10 mouse cellular contexts compared by ENCODE assay signal in genomic region chr5:8421424-8421823, GRCm38 (mm10). TPM values are rescaled to one million over a fixed set of nuclear protein-coding genes. Genes with fewer than 3 reads are reported as not detected.
DNase-seq lines count a peak whose midpoint lies in the region; ATAC-seq and TF ChIP-seq lines count a peak whose summit lies in the region.
"Had no signal": no experiment of that assay in that cellular context is flagged by ENCODE, and none has a peak within 500 bp of the region (broad histone marks: within the 10 kb centered on the region; RNA-seq: fewer than 3 reads in every experiment).

No protein-coding gene starts in this region.

- TF ChIP-seq EP300 in ES-Bruce4 (IDR thresholded peaks at IDR 0.05; ENCODE audit: insufficient read depth, low read depth, low read length), result no peak
- no peak for TF ChIP-seq EP300 in liver, postnatal 0 days (IDR thresholded peaks at IDR 0.05; ENCODE audit: low read depth)

- H3K27ac ChIP-seq in heart, embryonic 10.5 days, result peak overlapping the region; percentile 96; the same call in 1 of the 2 replicates
- H3K27ac ChIP-seq in ES-Bruce4 (ENCODE audit: insufficient read depth, low read length), result no peak overlapping the region
- H3K27ac ChIP-seq in hindbrain, embryonic 12.5 days, result no peak overlapping the region
- H3K27ac ChIP-seq in liver, postnatal 0 days (ENCODE audit: low read depth), result no peak overlapping the region
- H3K27ac ChIP-seq: left cerebral cortex, adult 2 months had no signal

- peak overlapping the region; percentile 91 for H3K4me3 ChIP-seq in heart, embryonic 10.5 days
- peak overlapping the region; percentile 100; the same call in 1 of the 2 replicates for H3K4me3 ChIP-seq in ES-Bruce4 (ENCODE audit: low read depth, low read length)
- H3K4me3 ChIP-seq in hindbrain, embryonic 12.5 days, result peak overlapping the region; percentile 82
- H3K4me3 ChIP-seq in liver, postnatal 0 days (ENCODE audit: low read depth, low read length), result peak overlapping the region; percentile 78

- H3K9ac ChIP-seq in ES-Bruce4 (ENCODE audit: low read depth, poor library complexity, severe bottlenecking), result peak overlapping the region; percentile 99
- H3K9ac ChIP-seq in hindbrain, embryonic 12.5 days, result peak overlapping the region; percentile 84
- peak overlapping the region; percentile 75 for H3K9ac ChIP-seq in liver, postnatal 0 days (replicated peaks)

- ATAC-seq in hindbrain, embryonic 12.5 days (ENCODE audit: low FRiP score), result no peak
- no peak for ATAC-seq in liver, postnatal 0 days
- ATAC-seq in frontal cortex, adult (ENCODE audit: low TSS enrichment), result no peak

- DNase-seq in heart, embryonic 10.5 days (ENCODE audit: low spot score), result no peak
- DNase-seq in heart, postnatal 4 days, result no peak
- DNase-seq in liver, postnatal 0 days, result no peak
- no peak for DNase-seq in layer of hippocampus, postnatal 25 days (ENCODE audit: extremely low spot score in 1 of 2, low spot score in 1 of 2)
- DNase-seq in layer of hippocampus, adult 9-11 months, result no peak
- DNase-seq: right cerebral cortex, postnatal 14 days had no signal

- H3K4me2 ChIP-seq in hindbrain, embryonic 12.5 days (replicated peaks), result peak overlapping the region; percentile 71
- peak overlapping the region; percentile 90 for H3K4me2 ChIP-seq in liver, postnatal 0 days (ENCODE audit: low read depth, low read length)

- WGBS in heart, embryonic 10.5 days, result 24% methylated on average over 3 of the region's 3 CpGs
- 10% methylated on average over 3 of the region's 3 CpGs for WGBS in hindbrain, embryonic 12.5 days
- 10% methylated on average over 3 of the region's 3 CpGs for WGBS in liver, postnatal 0 days (ENCODE audit: insufficient replicate concordance)

- no peaks in the 10 kb centered on the region for H3K4me1 ChIP-seq in heart, embryonic 10.5 days
- peaks cover 1% of the 10 kb centered on the region for H3K4me1 ChIP-seq in ES-Bruce4 (ENCODE audit: control insufficient read depth, insufficient read depth, low read length)
- H3K4me1 ChIP-seq in hindbrain, embryonic 12.5 days, result peaks cover 16% of the 10 kb centered on the region
- H3K4me1 ChIP-seq in liver, postnatal 0 days (ENCODE audit: insufficient read depth), result peaks cover 8% of the 10 kb centered on the region

- H3K27me3 ChIP-seq in heart, embryonic 10.5 days (ENCODE audit: insufficient read depth, poor library complexity, severe bottlenecking), result no peaks in the 10 kb centered on the region
- H3K27me3 ChIP-seq in ES-Bruce4 (ENCODE audit: control insufficient read depth, insufficient read depth, low read length, poor library complexity, severe bottlenecking), result no peaks in the 10 kb centered on the region
- no peaks in the 10 kb centered on the region for H3K27me3 ChIP-seq in hindbrain, embryonic 12.5 days
- no peaks in the 10 kb centered on the region for H3K27me3 ChIP-seq in liver, postnatal 0 days (ENCODE audit: insufficient read depth, low read length)

- peaks cover 40% of the 10 kb centered on the region for H3K36me3 ChIP-seq in heart, embryonic 10.5 days
- H3K36me3 ChIP-seq in ES-Bruce4 (ENCODE audit: control insufficient read depth, insufficient read depth, low read length, poor library complexity, severe bottlenecking), result peaks cover 48% of the 10 kb centered on the region
- H3K36me3 ChIP-seq in hindbrain, embryonic 12.5 days, result peaks cover 10% of the 10 kb centered on the region
- H3K36me3 ChIP-seq in liver, postnatal 0 days (replicated peaks; ENCODE audit: insufficient read depth, low read length), result peaks cover 22% of the 10 kb centered on the region

- no peak for TF ChIP-seq CTCF in ES-Bruce4 (IDR thresholded peaks at IDR 0.05; ENCODE audit: low read depth, low read length)
- no peak for TF ChIP-seq CTCF in liver, postnatal 0 days (IDR thresholded peaks at IDR 0.05; ENCODE audit: low read depth)

- no peak for TF ChIP-seq POLR2A in ES-Bruce4 (IDR thresholded peaks at IDR 0.05; ENCODE audit: insufficient read depth, low read length)

- no peaks in the 10 kb centered on the region for H3K9me3 ChIP-seq in heart, embryonic 10.5 days
- H3K9me3 ChIP-seq in ES-Bruce4 (replicated peaks; ENCODE audit: control insufficient read depth, insufficient read depth, low read length, poor library complexity, severe bottlenecking), result no peaks in the 10 kb centered on the region
- H3K9me3 ChIP-seq in hindbrain, embryonic 12.5 days (replicated peaks), result no peaks in the 10 kb centered on the region
- H3K9me3 ChIP-seq in liver, postnatal 0 days (ENCODE audit: low read length), result no peaks in the 10 kb centered on the region

RNA-seq across cellular contexts. Expression of gene Dbf4, which starts 1.1 kb away (rescaled TPM):
- 39.3 and 48.5 TPM in 2 replicates for polyA plus RNA-seq in heart, embryonic 10.5 days (2016; fragmentation: Nextera tagmentation; extraction: Ambion mirVana)
- total RNA-seq in heart, postnatal 4 days (2021), result 10 to 100 TPM; 23.1 to 26.6 TPM
- 207 and 213 TPM in 2 replicates for polyA plus RNA-seq in ES-Bruce4 (2011; ENCODE audit: insufficient read depth, insufficient read length, low read depth, missing spikeins)
- 39.9 and 41.7 TPM in 2 replicates for polyA plus RNA-seq in hindbrain, embryonic 12.5 days (2016; fragmentation: Nextera tagmentation; extraction: Ambion mirVana)
- polyA plus RNA-seq in liver, postnatal 0 days (2015; fragmentation: Nextera tagmentation; extraction: Ambion mirVana), result 14.0 TPM in 2 replicates
- total RNA-seq in layer of hippocampus, postnatal 25 days (2021), result 1 to 10 TPM; 2.3 to 2.5 TPM

RNA-seq across cellular contexts. Expression of gene Slc25a40, which starts 1.2 kb away (rescaled TPM):
- polyA plus RNA-seq in heart, embryonic 10.5 days (2016; fragmentation: Nextera tagmentation; extraction: Ambion mirVana), result 9.1 and 12.7 TPM in 2 replicates
- 10 to 100 TPM; 10.9 to 13.9 TPM for total RNA-seq in heart, postnatal 4 days (2021)
- 77.4 and 80.5 TPM in 2 replicates for polyA plus RNA-seq in ES-Bruce4 (2011; ENCODE audit: insufficient read depth, insufficient read length, low read depth, missing spikeins)
- polyA plus RNA-seq in hindbrain, embryonic 12.5 days (2016; fragmentation: Nextera tagmentation; extraction: Ambion mirVana), result 9.7 and 10.3 TPM in 2 replicates
- 2.9 and 3.1 TPM in 2 replicates for polyA plus RNA-seq in liver, postnatal 0 days (2015; fragmentation: Nextera tagmentation; extraction: Ambion mirVana)
- total RNA-seq in layer of hippocampus, postnatal 25 days (2021), result 10 to 100 TPM; 12.4 to 13.0 TPM

RNA-seq across cellular contexts. Expression of gene Adam22, which starts 53.5 kb away (rescaled TPM):
- 4.7 TPM in 2 replicates for polyA plus RNA-seq in heart, embryonic 10.5 days (2016; fragmentation: Nextera tagmentation; extraction: Ambion mirVana)
- 1 to 10 TPM; 8.1 to 8.3 TPM for total RNA-seq in heart, postnatal 4 days (2021)
- polyA plus RNA-seq in ES-Bruce4 (2011; ENCODE audit: insufficient read depth, insufficient read length, low read depth, missing spikeins), result 5.6 and 7.7 TPM in 2 replicates
- polyA plus RNA-seq in hindbrain, embryonic 12.5 days (2016; fragmentation: Nextera tagmentation; extraction: Ambion mirVana), result 26.6 and 29.3 TPM in 2 replicates
- 0.15 and 0.33 TPM in 2 replicates for polyA plus RNA-seq in liver, postnatal 0 days (2015; fragmentation: Nextera tagmentation; extraction: Ambion mirVana)
- total RNA-seq in layer of hippocampus, postnatal 25 days (2021), result 100 to 1,000 TPM; 153 to 154 TPM
